Mouse (Mus musculus) heart, adult 9 months (tissue): ENCODE measurements around the gene Fgfr2.

Experiments
- DNase-seq, 2 experiments: peaks; one replicate each; pipeline ENCODE4 v3.0.0; 2022; ENCODE audit warnings: low spot score in 2 of 2

Gene Fgfr2

DNA sequence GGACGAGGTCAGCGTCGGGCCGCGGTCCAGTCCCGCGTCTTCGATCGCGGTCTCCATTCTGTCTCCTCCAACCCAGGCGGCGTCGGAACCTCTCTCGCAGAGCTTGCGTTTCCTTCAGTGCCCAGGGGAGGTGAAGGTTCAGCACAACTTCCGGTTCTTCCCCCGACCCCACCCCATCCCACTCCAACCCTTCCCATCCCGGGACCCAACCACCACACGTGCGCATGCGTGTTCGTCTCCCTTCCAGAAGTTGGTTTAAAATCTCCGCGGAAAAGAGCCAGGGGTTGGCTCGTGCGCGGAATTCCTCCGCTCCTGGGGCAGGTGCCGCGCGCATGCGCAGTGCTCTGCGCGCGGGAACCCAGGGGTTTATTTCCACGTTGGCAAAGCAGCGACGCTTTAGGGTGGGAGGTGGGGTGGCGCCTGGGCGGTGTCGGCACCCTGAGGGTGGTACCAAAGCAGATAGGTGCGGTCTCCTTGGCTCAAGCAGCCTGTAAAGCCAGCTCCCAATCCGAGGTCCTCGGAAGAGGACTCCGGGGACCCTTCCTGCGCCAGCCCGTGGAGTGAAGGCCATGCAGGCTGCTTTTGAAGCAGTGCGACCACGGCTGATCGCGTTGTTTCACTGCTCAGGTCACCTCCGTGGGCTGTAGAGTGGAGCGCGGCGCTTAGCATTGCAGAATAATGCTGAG, 1760.4 kb downstream of the Fgfr2 start, which contains the start of gene 2310057M21Rik:
Gene 2310057M21Rik, minus strand, starts transcription at position 145 of the 686 bp plus-strand sequence.
- peak; percentile 95 for DNase-seq

DNA sequence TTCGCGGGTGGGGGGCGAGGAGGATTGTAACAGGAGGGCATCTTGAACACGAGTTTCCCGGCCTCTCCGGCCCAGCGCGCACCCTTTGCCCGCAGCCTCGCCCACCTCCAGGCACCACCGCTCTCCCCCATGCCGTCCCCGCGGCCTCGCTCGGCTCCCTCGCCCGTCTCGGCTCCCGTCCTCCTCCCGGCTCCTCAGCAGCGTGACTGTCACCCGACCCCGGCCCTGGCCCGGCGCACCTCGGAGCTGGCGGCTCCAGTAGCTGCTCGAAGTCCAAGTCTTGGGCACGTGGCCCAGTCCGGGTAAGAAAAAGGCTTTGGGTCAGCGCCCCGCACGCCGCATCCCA, 1760.9 kb downstream of the Fgfr2 start:
- no peak for DNase-seq

DNA sequence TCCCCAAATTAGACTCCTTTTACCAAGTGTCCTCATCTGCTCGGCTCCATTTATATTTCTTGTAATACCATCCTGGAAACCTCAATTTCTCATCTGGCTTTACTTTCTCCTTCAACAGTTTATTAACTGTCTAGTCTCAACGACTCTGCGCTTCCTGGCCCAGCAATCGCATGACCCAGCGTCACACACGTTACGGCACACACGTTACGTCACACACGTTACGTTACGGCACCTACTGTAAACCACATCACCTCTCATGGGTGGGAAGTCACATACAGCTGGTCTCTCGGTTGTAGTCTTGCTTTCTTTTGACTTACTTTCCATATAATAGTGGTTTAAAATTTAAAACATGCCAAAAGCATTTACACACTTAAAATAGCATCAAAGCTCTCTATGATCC, 1767.0 kb downstream of the Fgfr2 start:
- DNase-seq: no peak

DNA sequence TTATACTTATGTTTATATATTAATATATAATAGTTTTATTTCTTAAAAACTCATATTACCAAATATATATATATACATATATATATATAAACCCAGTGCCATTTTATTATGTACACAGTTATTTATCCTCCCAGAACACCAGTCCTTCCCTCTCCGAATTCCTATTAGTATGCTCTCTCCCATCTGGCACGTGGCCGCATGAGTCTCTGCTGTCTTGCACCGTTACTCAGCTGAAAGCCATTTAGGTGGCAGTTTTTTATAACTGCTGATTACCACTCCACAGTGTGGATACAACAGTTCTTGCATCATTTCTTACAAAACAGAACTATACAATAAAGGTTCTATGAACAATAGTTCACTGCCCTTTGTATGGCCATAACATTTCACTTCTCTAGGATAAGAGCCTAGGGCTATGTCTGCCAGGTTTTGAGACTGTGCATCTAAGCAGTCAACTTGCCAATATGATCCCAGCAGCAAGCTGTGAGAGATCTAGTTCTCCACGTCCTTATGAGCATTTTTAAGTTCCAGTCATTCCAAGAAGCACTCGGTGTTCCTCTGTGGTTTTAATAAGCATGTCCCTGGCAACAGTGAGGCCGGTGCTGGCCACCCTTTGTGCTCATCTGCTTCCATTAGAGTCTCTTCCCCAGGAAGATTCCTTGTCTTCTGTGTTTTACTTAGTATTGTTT, 1777.2 kb downstream of the Fgfr2 start:
- no peak for DNase-seq

DNA sequence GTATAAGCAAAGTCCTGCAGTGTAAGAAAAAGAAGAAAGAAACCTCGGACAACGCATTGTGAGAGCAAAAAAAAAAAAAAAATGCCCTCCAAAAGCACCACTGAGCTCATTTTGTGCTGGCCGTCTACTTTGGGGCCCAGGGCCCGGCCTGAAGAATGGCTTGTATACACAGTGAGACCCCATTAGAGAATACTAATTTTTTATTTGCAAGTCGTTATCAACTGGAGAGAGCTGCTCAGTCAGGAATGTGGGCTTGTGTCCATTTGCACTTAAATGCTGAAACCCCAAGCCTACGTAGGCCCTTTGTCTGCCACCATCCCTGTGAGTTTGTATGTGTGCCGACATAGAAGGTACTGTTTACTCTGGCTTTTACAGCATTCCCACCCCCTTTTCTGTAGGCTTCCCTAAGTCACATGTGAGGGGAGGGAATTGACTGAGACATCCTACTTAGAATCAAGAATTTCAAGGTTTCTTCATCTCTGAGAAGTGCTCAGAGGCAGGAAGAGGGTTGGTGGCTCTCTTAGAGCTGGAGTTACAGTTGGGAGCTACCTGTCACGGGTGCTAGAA, 1785.6 kb downstream of the Fgfr2 start:
- DNase-seq: no peak

DNA sequence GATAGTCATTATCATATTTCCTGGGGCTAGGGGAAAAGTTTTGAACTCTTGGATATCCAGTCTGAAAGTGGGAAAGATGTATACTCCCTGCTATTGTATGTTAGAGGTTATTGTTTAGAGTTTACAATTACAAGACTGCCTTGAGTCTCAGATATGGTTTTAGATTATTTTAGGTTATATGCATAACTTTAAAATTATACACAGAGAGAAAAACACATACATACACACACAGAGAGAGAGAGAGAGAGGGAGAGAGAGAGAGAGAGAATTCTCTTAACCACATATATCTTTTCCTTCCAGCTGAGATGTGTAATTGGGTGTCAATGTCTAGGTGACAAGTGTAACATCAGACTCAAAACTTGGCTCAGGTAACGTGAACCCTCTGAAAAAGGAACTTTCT, 1789.6 kb downstream of the Fgfr2 start, which contains the start of gene Fam24a:
Gene Fam24a, plus strand, starts transcription at position 301 of the 400 bp plus-strand sequence.
- DNase-seq: no peak

DNA sequence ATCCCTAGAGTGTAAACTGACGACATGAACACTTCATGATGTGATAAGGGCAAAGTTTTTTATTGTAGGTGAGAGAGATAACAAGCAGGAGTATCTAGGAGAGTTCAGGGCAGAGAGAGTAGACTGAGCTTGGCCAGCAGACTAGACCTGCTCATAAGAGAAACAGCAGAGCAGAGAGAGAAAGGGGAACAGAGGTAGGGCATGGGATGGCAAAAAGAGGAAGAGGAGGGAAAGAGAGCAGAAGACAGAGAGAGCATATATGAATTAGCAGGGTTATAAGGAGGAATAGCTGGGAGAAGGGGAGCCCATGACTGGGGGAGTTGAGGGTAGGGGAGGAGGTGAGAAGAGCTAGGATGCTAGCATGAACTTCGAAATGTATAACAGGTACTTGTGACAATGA, 1791.5 kb downstream of the Fgfr2 start:
- DNase-seq: no peak

DNA sequence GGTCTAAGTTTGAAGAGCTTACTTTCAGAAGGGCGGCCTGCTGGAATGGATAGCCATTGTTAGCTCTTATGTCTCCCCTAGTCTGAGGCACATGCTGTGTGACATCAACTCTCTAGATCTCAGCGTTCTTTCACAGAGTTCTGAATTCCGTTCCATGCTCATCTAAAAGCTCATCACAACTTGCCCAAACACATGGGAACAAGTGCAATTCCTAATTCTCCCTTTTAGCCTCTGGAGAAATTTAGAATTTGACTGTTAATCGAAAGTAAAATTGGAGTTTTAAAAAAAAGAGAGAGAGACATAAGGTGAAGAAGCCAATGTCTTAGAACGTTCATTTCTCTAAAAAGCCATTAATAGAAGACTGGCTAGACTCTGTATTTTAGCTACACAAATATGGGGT, 1793.7 kb downstream of the Fgfr2 start, which contains the start of gene Fam24b:
Gene Fam24b, minus strand, starts transcription at position 101 of the 400 bp plus-strand sequence.
- DNase-seq: no peak

DNA sequence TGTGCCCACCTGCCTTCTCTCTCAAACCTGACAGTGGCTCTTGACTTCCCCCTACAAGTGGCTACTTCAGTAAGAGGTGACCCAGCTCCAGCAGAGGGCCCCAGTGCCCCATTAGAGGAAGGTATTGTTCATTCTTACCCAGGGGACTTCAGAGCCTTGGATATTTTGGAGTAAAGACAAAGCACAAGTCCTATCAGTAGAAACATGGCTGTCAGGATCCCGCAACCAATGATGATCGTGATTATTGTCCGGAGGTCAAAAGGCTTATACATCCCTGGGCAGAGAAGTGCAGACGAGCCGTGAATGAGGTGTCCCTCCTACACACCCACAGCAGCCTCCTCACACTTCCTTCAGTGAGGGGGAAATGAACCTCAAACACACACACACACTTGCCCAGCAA, 1796.1 kb downstream of the Fgfr2 start:
- no peak for DNase-seq

DNA sequence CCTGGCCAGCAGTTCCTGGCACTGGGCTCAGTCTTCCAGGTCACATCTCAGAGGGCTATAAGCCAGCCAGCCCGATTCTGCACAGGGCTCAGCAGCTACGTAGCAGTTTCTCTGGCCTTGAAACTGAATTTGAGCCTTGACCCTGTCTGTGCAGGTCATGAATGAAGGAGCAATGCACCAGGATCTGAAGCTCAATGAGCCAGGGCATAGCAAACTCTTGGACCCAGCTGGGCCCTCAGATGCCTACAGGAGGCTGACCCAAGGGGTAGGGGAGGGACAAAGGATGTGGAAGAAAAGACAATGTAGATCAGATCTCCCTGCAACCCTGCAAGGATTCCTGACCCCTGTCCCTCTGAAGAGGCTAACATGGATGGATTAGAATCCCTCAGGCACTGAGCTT, 1801.0 kb downstream of the Fgfr2 start, which contains the start of gene Cuzd1:
Gene Cuzd1, minus strand, starts transcription at position 101 of the 400 bp plus-strand sequence.
- no peak for DNase-seq

DNA sequence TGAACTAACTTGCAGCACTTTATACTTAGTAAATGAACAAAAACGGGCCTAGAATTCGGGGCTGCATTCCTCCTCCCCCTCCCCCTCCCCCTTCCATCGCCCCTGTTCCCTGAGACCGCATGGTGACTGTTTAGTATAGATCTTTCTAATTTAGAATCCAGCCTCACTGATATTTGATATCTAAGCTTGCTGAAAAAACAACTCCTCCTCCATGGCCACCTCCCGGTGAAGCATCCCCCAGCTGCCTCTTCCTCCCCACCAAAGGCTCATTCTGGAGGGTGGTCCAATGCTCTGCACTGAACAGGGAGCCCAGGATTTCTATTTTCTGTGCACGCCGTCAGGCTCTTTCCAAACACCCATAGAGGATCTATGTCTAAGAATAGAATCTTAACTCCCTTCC, 1804.8 kb downstream of the Fgfr2 start:
- DNase-seq: no peak

DNA sequence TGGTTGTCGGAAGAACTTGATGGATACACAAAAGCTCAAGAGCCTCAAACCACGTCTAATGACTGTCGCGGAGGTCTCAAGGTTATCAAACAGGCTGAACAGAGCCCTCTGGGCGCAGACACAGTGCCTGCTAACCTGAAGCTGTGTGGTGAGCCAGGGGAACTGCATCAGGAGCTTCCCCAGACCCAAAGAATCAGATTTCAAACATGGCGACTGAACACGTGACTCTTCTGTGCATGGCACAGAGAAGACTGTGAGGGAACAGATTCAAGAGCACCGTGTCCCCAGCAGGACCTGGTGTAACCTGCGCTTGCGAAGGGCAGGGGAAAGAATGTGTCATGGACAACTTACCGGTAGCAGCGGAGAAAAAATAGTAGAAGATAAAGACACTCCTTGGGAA, 1805.6 kb downstream of the Fgfr2 start:
- DNase-seq: no peak

DNA sequence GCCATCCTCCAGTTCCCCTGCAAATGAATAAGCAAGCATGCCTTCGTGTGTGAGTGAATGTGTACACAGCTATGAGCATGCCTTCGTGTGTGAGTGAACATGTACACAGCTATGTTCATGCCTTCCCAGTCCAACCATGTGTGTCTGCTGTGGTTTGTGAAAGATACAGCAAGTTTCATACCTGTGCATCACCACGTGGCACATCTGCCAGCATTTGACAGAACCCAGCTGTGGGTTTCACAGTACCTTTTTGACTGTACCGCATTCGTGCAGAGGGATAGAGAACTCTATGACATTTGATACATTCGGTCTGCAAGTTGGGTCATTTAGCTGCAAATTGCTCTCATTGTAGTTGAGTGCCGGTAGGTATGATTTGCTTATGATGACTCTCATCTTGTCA, 1808.7 kb downstream of the Fgfr2 start:
- DNase-seq: no peak

DNA sequence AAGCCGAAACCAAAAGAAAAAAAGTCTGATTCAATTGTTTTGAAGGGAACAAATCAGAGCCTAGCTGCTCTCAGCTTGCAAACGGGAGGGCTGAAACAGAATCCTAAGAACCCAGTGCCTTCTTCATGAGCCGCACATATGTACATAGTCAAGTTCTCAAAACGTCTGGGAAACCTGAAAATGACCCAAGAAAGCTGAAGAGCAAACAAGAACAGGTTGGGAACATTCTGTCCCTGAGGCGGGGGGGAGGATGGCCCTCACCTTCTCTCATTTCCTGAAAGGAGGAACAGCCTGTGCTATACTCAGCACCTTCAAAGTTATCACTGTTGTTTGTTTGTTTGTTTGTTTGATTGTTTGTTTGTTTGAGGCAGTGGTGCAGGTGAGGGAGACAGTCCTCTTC, 1816.4 kb downstream of the Fgfr2 start:
- no peak for DNase-seq

DNA sequence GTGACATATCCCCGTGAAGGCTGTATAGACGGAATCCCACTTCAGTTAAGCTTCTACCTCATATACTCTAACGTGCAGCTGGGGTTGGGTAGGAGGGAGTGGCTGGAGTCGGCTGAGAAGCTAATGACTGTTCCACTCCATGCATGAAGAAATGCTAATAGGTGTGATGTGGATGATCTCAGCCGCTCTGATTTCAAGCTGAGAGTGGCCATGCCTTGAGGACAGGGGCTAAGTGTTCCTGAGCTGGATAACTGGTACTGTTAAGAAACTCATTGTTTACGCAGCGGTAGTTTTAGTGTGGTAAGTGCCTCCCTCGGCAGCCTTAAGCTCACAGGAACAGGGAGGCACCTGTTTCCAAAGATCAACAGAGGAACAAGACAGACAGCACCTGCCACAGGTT, 1819.8 kb downstream of the Fgfr2 start:
- DNase-seq: no peak

DNA sequence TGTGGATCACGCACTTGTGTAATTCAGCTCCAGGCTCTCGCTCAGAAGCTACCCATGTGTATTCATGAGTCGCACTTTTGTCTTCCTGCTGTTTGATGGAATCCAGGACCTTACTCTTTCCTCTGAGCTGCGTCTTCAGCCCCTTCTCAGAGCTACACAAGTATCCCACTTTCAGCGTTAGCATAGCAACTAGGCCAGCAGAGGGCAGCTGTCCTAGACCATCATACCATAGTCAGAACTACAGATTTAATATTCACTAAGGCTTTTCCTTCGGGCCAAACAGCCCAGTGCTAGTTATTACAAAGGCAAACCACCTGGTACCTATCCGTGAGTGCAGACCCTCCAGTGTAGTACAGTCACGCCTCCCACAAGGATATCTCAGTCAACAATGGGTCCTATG, 1826.0 kb downstream of the Fgfr2 start:
- DNase-seq: no peak

DNA sequence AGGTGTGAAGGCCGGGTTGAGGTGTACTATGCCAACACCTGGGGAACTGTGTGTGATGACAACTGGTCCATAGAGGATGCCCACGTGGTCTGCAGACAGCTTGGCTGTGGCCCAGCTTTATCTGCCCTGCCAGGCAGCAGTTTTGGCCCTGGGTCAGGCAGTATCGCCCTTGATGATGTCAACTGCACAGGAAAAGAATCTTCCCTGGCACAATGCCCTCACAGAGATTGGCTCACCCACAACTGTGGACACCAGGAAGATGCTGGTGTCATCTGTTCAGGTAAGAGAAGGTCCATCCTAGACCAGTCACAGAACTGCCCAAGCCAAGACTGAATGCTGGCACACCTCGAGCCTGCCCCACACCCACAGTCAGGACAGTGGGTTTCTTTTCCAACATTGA, 1857.3 kb downstream of the Fgfr2 start:
- peak in 1 of 2 experiments; percentile 6 for DNase-seq

DNA sequence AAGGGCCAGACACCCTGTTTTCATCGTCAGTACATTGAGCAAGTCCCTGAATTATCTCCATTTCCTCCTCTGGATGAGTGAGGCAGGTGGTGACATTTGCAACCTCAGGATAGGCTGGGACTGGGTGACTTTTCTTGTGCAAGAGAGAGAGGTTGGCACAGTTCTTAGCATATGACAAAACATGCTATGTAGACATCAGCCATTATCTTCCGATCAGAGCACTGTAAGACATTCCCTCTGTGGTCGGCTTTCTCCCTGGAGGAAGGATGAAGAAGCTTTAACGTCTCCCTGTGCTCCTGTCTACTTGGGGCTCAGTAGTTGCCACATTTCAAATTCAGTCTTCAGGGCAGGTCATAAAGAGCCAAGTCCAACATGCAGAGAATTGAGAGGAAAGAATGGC, 1858.9 kb downstream of the Fgfr2 start:
- DNase-seq: no peak

DNA sequence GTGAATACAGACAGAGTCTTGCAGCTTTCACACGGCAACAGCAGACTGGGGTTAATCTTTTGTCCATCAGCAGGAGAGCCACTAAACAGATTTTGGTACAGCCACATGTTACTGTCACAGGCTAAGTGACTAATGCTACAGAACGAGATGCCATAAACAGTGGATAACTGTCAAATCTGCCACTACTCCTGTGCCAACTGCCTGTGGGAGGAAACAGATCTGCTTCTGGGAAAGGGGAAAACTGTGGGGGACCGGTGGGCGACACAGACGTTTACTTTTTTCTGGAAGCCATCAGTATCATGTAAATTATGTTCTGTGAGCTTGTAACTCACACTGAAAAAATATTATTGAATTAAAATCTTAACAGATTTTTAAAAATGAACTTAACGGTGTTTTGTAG, 1862.2 kb downstream of the Fgfr2 start:
- no peak for DNase-seq

DNA sequence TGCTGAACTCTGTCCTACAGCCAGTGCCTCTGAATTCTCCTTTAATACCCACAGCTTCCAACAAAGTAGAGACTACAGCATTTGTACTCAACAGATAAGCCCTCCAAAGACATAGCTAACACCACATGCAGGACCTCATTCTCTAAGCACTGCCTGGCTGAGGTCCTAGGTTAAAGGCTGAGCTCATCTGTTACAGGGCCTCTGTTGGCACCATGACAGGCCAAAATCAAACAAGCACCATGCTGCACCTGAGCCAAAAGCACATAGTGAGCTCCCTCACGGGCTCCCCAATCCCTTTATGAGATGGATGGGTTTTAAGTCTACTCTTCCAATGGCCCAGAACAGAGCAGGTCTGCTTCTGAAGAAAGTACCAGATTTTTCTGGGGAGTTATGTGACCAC, 1865.8 kb downstream of the Fgfr2 start:
- no peak for DNase-seq

DNA sequence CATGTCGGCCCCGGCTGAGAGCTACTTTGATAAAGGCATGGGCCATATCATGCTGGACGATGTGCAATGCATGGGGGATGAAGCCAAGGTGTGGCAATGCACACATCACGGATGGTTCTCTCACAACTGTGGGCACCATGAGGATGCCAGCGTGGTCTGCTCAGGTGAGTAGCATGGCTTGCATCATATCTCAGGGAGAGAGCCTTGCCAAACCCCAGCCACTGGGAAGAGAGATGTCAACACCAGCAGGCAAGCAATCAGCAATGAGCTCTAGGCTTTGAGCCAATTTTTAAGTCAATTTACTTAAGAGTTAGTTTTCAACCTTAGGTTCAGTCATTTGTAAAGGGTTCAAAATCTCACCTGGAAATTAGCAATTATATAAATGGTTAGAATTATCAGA, 1866.3 kb downstream of the Fgfr2 start:
- no peak for DNase-seq

DNA sequence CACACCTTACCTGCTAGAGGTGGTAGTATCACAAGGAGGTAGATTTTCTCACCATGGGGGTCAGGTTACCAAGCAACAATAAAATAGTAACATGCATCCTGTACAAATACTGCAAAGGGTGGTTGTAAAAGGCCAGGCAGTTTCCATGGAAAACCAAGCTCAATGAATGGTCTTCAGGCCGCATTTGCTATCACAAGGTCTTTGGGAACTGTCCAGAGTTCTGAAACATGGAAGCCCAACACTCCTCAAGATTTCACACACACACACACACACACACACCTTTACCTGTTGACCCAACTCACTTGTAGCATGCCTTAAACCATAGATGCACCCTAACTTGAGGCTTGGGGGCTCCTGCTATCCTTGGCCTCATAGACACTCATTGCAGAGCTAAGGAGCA, 1878.2 kb downstream of the Fgfr2 start:
- DNase-seq: no peak

DNA sequence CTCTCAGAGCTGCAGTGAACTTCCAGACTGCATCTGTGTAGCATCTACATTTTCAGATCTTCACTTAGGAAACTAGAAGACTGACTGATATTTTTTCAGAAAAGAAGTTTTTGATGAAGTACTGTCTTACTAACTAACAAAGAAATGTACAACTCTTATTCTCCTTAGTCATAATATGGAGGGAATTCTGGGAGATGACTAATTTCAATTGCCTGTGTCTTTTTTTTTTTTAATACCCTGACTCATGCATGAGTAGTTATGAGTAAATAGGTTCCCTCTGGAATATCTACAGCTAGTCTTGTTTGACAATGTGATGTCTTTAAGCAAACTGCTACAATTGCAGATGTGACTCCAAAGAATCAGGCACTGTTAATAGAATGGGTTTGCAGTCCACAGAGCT, 1887.1 kb downstream of the Fgfr2 start:
- DNase-seq: no peak
